Mouse (Mus musculus): ENCODE measurements around the gene Smim22.

GRCm38 (mm10) chr16:5008076-5008475 is 988 bp downstream of the Smim22 start:
- TF ChIP-seq POLR2A (IDR thresholded peaks at IDR 0.05; ENCODE audit: low read depth, low read length), result no peak
- 0 out of 2 replicates have a peak, but pooled peaks have one; percentile 17 for TF ChIP-seq CTCF (conservative IDR thresholded peaks at IDR 0.05; ENCODE audit: insufficient read depth, insufficient read length, low read depth, low read length)

All from kidney, adult 2 months (tissue).